Mouse (Mus musculus) ES-E14 (cell line): ENCODE measurements around the gene Thrb.

Experiments used
- MAFK ChIP-seq: IDR thresholded peaks from 2 replicates; pipeline ENCODE4 v1.6.1; 2014; ENCODE audit warnings: mild to moderate bottlenecking, low read depth, low read length, inconsistent platforms; ENCODE audit not compliant: insufficient read depth
- ZC3H11A ChIP-seq: IDR thresholded peaks from 2 replicates; pipeline ENCODE4 v1.6.1; 2012; ENCODE audit warnings: low read depth, mild to moderate bottlenecking, inconsistent platforms, low read length, borderline replicate concordance
- ZNF384 ChIP-seq: IDR thresholded peaks from 2 replicates; pipeline ENCODE4 v1.6.1; 2012; ENCODE audit warnings: low read depth, low read length, inconsistent platforms

- TF ChIP-seq ZNF384, result no peak
- TF ChIP-seq MAFK, result no peak
- no peak for TF ChIP-seq ZC3H11A
These were observed 144.0 kb downstream of the Thrb start for GRCm38 (mm10) chr14:17803934-17804602.
